Mouse (Mus musculus): ENCODE results near the gene Tmem116.

Tmem116 gene

DNA sequence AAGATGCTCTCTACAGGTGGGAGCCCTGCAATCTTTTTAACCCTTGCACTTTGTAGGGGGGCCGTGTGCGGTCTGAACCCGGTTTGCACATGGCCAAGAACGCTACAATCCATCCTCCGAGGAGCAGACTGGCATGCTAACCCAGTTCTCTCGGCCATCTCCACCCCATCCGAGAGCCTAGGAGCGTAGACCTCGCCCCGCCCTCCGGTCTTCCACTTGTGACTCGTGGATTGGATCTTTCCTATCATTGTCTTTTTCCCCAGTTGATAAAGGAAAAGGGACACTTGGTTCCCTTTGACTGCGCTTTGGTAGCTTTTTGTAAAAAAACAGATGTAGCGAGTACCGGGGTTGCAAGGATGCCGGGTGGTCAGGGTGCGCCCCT, at the start of gene Tmem116:
Gene Tmem116, plus strand, starts transcription at position 250 of the 382 bp plus-strand sequence.
- peak; percentile 55 to 59 for DNase-seq

DNA sequence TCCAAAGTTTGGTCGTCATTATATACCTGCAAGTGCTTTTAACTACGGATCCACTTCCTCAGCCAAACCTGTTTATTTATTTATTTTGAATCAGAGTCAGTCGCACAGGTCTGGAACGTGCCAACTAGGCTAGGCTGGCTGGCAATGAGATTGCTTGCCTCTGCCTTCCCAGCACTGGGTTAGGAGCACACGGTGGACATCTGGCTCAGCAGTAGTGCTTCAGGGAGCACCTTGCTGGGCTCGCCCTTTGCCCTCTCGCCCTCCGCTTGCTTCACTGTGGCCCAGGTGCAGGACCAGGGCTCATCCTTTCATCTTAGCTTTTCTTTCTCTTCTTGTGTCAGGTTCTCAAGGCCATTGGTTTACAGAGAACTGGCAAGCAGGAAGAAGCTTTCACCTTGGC, 43.8 kb upstream of the Tmem116 start:
- no peak for DNase-seq

DNA sequence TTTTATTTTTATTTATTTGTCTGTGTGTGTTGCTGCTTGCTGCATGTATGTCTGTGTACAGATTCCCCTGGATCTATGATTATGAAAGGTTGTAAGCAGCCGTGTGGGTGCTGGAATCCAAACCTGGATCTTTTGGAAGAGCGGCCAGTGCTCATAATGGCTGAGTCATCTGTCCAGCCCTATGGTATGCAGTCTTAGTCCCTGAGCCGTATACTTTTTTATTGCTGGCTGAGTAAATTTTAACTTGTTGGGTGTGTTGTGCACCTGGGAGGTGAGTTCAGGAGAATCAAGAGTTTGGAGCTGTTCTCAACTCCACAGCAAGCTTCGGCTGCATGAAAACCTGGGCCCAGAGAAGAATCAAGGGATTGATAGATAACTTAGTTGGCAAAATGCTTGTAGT, 40.7 kb upstream of the Tmem116 start:
- DNase-seq: no peak

DNA sequence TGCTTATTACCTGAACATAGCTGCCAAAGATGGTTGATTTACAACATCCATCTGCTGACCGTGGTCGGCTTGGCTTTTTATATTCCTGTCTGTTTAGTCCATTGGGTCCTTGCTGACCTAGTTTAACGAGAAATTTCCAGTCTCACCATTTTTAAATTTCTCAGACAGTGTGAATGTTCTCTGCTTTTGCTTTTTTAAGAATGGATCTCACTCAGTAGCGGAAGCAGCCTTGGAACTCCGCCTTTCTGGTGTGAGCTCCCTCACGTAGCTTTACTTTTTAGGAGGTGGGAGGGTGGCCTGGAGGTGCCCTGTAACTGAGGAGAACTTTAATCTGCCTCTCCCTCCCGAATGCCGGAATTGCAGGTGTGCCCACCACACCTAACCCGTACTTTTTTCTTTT, 31.0 kb upstream of the Tmem116 start:
- no peak for DNase-seq

DNA sequence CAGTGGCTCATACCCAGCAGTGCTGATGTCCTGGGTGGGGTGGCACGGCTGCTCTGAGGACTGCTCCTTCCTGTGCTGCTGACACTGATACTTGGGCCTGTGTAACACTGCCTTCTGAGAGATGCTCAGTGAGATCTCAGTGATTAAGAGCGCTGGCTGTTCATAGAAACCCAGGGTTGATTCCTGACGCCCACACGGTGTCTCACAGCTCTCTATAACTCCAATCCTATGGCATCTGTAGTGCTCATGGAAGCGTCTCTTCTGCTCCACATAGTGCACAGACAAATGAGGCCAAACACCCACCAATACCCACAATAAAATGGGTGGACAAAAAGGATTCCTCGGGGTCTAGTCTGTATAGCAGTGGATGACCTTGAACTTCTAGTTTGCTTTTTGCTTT, 28.9 kb upstream of the Tmem116 start:
- DNase-seq: no peak

DNA sequence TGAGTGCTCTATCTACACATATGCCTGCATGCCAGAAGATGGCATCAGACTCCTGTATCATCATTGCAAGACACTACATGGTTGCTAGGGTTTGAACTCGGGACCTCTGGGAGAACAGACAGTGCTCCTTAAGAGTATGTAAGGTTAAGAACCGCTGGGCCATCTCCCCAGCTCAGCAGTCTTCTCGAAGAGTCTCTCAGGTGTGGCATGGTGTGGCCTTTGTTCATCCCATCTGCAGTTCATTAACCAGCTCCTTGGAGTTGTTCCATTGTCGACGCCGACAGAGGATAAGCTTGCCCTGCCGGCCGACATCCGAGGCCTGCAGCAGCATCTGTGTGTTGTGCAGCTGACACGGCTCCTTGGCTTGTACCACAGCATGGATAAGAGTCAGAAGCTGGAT, 28.4 kb upstream of the Tmem116 start:
- no peak for DNase-seq

DNA sequence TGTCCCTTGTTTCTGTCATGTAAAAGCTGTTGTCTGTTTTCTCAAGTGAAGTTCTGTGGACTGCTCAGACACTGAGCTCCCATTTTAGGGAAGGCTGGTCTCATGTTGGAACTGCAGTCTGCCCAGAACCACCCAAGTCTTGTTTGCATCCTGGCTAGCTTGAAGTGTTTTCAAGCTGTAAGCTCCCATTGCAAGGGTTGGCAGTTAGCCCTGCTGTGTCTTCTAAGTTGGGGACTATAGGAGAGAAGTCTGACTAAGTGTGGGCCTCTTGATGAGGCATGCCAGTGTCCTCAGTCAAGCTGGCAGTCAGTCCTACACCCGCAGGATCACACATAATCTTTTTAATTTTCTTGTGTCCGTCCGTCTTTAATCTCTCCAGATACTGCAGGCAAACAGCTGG, 22.7 kb upstream of the Tmem116 start:
- DNase-seq: no peak

DNA sequence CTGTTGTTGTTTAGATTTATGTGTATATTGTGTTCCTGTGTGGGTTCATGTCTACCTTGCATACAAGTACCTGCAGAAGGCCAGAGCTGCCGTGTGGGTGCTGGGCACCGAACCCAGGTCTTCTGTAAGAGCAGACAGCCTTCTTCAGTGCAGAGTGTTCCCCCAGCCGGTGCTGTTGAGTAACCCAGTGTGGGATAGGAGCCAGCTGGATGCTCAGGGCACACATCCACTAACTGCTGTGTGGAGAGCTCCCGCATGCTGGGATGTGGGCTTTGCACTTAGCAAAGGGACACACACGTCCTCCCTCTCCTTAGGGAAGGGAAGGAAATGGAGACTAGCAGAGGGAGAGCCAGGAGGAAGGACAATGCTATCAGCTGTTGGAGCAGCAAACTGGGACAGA, 13.6 kb upstream of the Tmem116 start:
- DNase-seq: no peak

DNA sequence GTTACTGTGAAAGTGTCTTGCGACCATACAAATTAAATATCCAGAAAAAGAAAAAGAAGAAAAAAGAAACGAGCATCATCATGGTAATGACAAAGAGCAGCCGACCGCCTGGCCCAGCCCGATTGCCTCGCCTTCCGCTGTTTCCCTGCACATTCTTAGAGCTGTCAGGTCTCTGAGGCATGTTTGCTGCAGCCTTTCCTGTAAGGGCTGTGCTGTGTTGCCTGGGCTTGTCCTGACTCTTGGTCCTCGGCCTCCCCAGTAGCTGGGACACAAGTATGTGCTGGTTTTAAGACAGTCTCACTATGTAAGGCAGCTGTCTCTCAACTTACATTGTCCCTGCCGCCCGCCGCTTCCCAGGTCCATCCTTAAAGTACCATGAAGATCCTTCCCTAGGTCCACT, 12.9 kb upstream of the Tmem116 start:
- no peak for DNase-seq

DNA sequence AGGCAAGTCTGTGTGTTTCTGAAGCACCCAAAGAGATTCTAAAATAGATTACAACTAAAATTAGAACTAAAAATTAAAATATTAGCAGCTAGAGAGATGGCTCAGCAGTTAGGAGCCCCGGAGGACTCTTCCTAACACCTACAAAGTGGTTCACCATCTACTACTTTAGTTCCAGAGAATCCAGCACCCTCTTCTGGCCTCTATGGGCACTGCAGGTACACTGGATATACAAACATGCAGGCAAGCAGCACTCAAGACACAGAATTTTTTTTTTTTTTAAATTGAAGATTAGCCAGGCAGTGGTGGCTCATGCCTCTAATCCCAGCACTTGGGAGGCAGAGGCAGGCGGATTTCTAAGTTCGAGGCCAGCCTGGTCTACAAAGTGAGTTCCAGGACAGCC, 8.1 kb upstream of the Tmem116 start:
- DNase-seq: peak in 1 of 2 experiments; percentile 34

DNA sequence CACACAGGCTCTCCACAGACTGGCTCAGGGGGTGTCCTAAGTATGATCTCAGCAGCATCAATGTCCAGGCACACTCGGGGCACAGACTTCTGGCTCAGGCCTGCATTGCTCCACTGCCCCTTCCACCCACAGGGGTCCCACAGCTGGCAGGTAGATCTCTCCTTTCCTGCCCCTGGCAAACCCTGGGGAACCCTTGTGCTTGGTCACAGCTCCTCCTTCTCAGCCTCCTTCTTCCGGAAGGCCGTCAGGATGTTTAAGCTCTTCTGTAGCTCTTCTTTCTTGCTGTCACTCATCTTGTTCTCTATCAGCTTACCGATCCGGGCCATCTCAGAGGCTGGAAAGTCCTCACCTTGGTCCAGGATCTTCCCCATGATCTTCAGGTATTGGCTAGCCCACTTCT, 6.8 kb upstream of the Tmem116 start:
- DNase-seq: no peak

DNA sequence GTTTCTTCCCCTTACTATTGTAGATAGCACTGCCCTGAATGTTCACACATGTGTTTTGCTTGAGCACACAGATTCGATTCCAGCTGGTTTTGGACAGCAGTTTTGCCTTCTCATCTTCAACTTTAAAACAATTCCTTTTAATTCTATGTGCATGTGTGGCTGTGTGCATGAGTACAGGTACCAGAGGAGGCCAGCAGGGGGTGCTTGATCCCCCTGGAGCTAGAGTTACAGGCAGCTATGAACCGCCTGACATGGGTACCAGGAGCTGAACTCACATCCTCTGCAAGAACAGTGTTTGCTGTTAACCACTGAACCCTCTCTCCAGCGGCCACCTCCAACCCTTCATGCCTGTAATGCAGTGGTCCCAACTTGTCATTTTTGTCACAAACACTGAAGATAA, 3.2 kb upstream of the Tmem116 start:
- DNase-seq: no peak

DNA sequence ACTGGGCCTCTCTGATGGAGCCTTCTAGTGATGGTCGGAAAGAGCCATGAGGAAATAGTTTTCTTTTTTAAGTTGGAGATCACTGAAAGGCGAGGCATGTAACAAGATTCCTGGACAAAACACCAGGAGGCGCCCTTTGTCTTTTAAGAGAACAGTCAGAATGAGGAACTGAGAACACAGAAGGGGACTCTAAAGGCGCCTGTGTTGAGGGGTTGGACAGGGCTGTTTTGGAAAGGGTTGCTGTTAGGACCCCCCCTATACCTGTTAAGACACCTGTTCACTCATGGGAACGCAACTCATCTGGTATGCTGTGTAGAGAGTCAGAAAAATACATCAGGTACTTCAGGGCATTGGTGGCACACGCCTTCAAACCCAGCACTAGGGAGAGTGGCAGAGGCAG, 1.7 kb upstream of the Tmem116 start:
- peak; percentile 37 to 38 for DNase-seq

DNA sequence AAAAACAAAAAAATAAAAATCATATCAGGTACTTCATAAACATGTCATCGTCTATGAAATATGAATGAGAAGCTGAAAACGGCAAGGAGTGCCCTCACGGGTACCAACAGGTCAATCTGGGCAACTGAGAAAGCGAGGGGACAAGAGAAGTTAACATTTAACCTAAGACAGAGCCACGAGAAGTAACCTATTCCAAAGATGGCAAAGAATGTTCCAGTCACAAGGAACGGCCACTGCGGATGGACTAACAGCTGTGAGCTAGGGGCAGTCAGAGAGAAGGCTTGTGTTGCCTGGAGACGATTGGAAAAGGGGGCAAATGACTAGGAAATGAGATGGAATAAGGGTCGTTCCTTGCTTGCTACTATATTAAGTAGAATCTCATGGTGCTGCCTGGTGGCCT, 1.2 kb upstream of the Tmem116 start:
- DNase-seq: no peak

DNA sequence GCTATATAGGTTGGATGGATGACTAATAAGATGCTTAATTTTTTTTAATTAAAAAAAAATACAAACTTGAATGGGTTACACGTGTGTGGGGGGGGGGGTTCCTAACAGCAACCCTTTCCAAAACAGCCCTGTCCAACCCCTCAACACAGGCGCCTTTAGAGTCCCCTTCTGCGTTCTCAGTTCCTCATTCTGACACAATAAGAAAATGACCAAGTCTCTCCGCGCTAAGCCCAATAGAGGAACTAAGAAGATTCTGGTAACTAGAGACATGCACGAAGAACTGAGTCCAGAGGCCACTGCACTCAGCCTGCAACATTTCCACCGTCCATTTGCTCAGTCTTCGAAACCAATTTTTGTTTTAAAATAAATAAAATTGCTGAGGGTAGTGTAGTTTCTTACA, 490 bp upstream of the Tmem116 start:
- DNase-seq: no peak

DNA sequence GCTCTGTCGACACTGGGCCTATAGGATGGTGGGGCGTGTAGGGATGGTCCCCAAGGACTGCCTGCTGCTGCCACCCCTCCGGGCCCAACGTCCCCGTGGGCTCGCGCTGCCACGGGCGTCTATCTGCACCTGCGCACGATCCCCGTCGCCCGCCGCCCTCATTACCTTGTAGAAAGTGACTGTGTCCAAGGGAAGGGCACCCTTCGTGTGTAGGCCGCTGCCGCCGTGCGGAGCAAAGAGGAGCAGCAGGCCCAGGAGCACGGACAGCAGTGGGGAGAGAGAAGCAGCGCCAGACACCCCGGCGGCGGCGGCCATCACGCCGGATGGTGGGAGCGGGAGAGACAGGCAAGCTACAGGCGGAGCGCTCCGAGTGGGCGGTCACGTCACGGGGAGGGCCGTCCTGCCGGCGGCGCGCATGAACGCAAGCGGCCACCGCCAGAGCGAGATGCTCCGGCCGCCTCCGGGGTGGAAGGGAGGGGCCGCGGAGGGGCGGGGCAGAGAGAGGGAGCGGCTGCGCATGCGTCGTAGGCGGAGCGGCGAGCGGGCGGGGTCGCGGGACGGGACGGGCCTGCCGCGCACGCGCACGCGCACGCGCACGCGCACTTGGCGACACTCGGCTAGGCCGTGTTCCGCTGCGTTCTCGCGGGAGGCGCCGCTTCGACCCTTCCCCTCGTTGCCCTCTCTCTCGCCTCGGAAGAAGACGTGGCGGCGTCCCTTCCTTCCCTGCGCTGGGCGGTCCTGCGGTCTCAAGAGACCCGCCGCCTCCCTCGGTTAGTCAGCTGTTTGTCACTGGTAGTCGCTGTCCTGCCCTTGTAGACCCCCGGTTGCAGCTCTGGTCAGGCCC, 555 bp downstream of the Tmem116 start, which contains the start of gene Erp29:
Gene Erp29, minus strand, starts transcription at position 481 of the 844 bp plus-strand sequence.
- DNase-seq: peak; percentile 98 to 99

DNA sequence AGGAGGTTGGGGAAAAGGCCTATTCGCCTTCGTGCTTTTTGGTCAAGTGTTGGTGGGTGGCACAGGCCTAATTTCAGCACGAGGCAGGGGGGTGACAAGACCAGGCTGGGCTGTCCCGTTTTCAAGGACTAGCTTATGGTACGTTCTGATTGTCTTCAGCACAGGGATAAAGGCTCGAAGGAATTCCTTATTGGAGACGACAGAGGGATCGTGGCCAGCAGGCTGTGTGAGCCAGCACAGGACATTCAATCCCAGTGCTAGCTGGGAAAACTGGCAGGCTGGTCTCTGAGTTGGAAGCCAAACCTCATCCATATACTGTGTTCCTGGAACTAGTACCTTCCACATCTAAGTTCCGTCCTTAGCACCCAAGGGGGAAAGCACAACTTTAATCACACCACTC, 1.2 kb downstream of the Tmem116 start:
- peak; percentile 56 to 60 for DNase-seq

DNA sequence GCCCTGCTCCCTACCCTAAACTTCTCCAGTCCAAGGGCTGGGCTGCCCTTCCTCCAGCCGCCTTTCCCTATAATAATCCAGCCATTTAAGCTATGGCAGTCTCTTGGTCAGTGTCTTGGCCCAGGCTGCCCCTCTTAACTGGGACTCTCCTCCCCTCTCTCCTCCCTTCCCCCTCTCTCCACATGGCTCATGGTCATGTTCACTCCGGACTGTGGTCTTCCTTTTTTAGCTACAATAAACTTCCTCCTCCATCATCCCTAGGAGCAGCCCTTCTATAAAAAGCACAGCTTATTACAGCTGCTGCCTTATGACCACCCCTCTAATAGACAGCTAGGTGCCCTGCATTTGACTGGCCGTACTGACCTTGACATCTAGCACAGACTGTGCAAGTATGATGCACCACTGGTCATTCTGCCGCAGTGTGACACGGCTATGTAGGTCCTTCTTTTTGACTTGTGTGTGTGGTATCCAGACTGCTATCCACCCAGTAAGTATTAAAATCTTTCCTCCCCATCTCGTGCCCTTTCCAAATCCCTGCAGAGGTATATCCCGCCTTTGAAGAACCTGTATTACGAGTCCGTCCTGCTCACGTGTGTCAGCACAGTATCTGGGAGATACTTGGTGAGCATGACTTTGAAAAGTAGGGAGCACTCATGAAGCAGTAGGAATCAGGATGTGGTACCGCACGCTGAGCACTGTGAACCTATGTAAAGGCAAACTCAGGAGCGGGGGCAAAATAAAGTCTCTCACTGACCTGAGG, 2.2 kb downstream of the Tmem116 start:
- DNase-seq: no peak

DNA sequence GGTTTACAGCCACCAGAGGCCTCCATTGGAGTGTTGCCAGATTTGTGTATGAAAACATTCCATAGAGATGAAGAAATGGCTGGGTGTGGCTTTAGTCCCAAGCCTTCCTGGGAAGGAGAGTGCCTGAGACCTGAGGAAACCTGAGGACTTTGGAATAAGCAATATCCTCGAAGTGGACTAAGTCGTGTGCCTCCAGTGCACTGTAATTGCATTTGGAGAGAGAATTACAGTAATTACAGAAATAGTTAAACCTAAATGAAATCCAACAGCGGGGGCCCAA, 2.8 kb downstream of the Tmem116 start:
- no peak for DNase-seq

DNA sequence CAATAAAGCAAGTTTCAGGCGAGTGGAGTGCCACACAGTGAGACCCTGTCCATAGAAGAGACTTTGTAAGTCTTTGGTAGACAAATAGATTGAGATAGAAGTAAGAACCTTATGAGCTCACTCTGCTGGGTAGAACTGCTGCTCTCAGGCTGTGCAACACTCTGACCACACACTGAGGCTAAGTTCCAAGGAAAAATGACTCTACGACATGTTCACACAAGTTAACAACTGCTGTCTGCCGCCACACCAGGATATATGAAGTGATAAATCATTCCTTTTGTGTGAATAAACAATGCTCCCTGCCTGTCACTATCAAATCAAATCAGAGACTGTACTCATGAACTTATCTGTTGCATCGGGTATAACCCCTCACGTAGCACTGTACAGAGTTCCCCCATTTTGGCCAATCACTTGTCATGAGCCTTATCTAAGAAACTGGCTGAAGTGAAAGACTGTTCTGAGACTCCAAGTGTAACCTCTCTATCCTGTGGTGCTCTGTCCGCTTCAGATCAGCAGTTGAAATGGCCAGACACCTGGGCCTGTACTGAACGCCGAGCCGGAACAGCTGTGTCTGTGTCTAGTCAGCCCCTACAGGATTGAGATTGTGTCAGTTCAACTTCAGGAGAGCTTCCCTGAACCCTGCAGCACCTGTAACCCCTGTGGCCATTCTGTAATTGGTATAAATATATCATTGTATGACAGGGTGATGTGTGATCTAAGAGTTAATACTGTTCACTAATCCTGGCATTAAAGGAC, 4.0 kb downstream of the Tmem116 start:
- no peak for DNase-seq

DNA sequence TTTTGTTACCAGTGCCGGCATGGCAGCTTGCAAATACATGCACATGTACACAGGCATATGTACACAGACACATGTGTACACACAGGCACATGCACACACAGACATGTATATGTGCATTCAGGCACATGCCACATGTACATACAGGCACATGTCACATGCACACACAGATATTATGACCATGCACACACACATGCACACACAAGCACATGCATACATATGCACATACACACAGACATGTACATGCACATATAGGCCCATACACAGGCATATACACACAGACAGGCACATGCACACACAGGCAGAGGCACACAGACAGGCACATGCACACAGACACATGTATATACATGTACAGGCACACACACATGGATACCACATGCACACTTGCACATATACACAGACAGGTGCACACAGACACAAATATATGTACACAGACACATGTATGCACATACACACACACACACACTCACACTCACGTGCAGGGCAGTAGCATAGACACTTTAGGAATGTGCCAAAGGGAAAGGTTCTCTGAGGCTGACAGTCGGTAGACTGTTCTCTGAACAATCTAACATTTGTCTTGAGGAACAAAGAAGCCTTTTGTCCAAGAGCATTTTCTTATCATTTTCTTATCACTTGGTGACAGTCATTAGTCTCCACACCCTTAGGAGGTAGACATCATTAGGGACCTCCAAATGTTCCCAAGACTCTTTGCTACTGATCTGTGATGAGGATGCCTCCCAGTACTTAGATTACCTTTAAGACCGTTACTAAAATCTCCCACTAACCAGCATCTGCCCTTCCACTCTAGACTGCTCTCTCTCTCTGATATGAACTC, 9.9 kb downstream of the Tmem116 start:
- DNase-seq: no peak

DNA sequence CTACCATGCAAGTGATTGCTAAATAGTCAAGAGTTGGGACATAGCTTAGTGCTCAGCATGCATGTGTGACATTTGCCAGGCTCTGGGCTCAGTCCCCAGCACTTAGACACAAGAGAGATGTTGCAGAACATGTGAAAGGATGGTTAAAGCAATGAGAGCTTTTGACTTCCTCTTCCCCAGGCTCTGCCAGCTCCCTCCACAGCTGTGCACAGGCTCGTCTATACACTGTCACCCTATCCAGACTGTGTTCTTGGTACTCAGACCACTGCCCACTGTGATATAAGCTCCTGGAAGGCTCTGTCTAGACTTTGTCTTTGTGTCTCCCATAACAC, 10.4 kb downstream of the Tmem116 start:
- no peak for DNase-seq

DNA sequence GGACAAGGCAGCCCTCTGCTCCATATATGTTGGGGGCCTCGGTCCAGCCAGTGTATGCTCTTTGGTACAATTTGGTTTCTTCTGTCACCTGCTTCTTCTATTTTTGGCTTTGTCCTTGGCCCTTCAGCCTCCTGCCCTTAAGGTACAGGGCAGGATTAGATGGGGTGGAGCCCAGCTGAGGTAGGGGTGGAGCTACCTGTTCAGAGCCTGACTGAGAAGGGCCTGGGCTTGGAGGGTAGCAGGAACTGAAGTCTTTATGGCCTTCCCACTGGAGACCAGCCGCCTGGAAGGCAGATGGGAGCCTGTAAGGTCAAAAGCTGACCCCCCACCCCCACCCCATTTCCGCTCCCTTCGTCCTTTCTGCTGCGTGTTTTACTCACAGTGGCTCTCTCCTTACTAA, 11.3 kb downstream of the Tmem116 start:
- DNase-seq: no peak
